Mouse (Mus musculus): Measurements from ENCODE around the gene Gm10964. TPM values are rescaled to one million over a fixed set of nuclear protein-coding genes. Genes with fewer than 3 reads are reported as not detected.

Gene Gm10964
- polyA plus RNA-seq, 1 experiment from 2014 or later, result not detected

GRCm38 (mm10) chr3:103740342-103740741 is 1.2 kb downstream of the Gm10964 start:
- no peak overlapping the region for H3K9ac ChIP-seq (ENCODE audit: low read length)
- peaks cover 20% of the 10 kb centered on the region for H3K4me1 ChIP-seq (ENCODE audit: control insufficient read depth, insufficient read depth, low read length)
- no peak for DNase-seq (ENCODE audit: low spot score)
- no peaks in the 10 kb centered on the region for H3K27me3 ChIP-seq (replicated peaks; ENCODE audit: control insufficient read depth, insufficient read depth, low read length)
- ATAC-seq, result no peak
- H3K36me3 ChIP-seq (ENCODE audit: control insufficient read depth, insufficient read depth, low read length), result peaks cover 29% of the 10 kb centered on the region
- H3K9me3 ChIP-seq (replicated peaks; ENCODE audit: control insufficient read depth, low read length), result no peaks in the 10 kb centered on the region
- no peak overlapping the region for H3K4me3 ChIP-seq (ENCODE audit: low read depth, low read length)
- H3K4me2 ChIP-seq (ENCODE audit: low read length), result no peak overlapping the region
- WGBS, result 42% methylated on average over 5 of the region's 5 CpGs
- H3K27ac ChIP-seq (ENCODE audit: low read depth, low read length), result no peak overlapping the region

GRCm38 (mm10) chr3:103743208-103743607 is 4.0 kb downstream of the Gm10964 start:
- DNase-seq (ENCODE audit: low spot score), result no peak
- H3K4me1 ChIP-seq (ENCODE audit: control insufficient read depth, insufficient read depth, low read length), result no peaks in the 10 kb centered on the region
- H3K9ac ChIP-seq (ENCODE audit: low read length), result no peak overlapping the region
- ATAC-seq, result no peak
- no peak overlapping the region for H3K4me2 ChIP-seq (ENCODE audit: low read length)
- no peaks in the 10 kb centered on the region for H3K9me3 ChIP-seq (replicated peaks; ENCODE audit: control insufficient read depth, low read length)
- H3K36me3 ChIP-seq (ENCODE audit: control insufficient read depth, insufficient read depth, low read length), result peaks cover 56% of the 10 kb centered on the region
- WGBS, result 88% methylated on average over 6 of the region's 6 CpGs
- H3K27ac ChIP-seq (ENCODE audit: low read depth, low read length), result no peak overlapping the region
- H3K27me3 ChIP-seq (replicated peaks; ENCODE audit: control insufficient read depth, insufficient read depth, low read length), result no peaks in the 10 kb centered on the region
- no peak overlapping the region for H3K4me3 ChIP-seq (ENCODE audit: low read depth, low read length)

- H3K27me3 ChIP-seq (replicated peaks; ENCODE audit: control insufficient read depth, insufficient read depth, low read length), result no peaks in the 10 kb centered on the region
- ATAC-seq, result no peak
- no peak overlapping the region for H3K4me3 ChIP-seq (ENCODE audit: low read depth, low read length)
- H3K27ac ChIP-seq (ENCODE audit: low read depth, low read length), result no peak overlapping the region
- DNase-seq (ENCODE audit: low spot score), result no peak
- 93% methylated on average over 14 of the region's 14 CpGs for WGBS
- H3K4me1 ChIP-seq (ENCODE audit: control insufficient read depth, insufficient read depth, low read length), result no peaks in the 10 kb centered on the region
- H3K36me3 ChIP-seq (ENCODE audit: control insufficient read depth, insufficient read depth, low read length), result peaks cover 76% of the 10 kb centered on the region
- no peaks in the 10 kb centered on the region for H3K9me3 ChIP-seq (replicated peaks; ENCODE audit: control insufficient read depth, low read length)
- H3K9ac ChIP-seq (ENCODE audit: low read length), result no peak overlapping the region
- no peak overlapping the region for H3K4me2 ChIP-seq (ENCODE audit: low read length)
These were observed 6.0 kb downstream of the Gm10964 start for GRCm38 (mm10) chr3:103745001-103745770.

- 83% methylated on average over 5 of the region's 5 CpGs for WGBS
- H3K9me3 ChIP-seq (replicated peaks; ENCODE audit: control insufficient read depth, low read length), result no peaks in the 10 kb centered on the region
- H3K4me1 ChIP-seq (ENCODE audit: control insufficient read depth, insufficient read depth, low read length), result no peaks in the 10 kb centered on the region
- H3K27ac ChIP-seq (ENCODE audit: low read depth, low read length), result no peak overlapping the region
- H3K9ac ChIP-seq (ENCODE audit: low read length), result no peak overlapping the region
- ATAC-seq, result no peak
- H3K36me3 ChIP-seq (ENCODE audit: control insufficient read depth, insufficient read depth, low read length), result peaks cover 85% of the 10 kb centered on the region
- no peak for DNase-seq (ENCODE audit: low spot score)
- no peak overlapping the region for H3K4me2 ChIP-seq (ENCODE audit: low read length)
- no peaks in the 10 kb centered on the region for H3K27me3 ChIP-seq (replicated peaks; ENCODE audit: control insufficient read depth, insufficient read depth, low read length)
- no peak overlapping the region for H3K4me3 ChIP-seq (ENCODE audit: low read depth, low read length)
These were observed 7.5 kb downstream of the Gm10964 start for GRCm38 (mm10) chr3:103746711-103747110.

- no peak overlapping the region for H3K27ac ChIP-seq (ENCODE audit: low read depth, low read length)
- 85% methylated on average over 2 of the region's 2 CpGs for WGBS
- no peaks in the 10 kb centered on the region for H3K4me1 ChIP-seq (ENCODE audit: control insufficient read depth, insufficient read depth, low read length)
- H3K36me3 ChIP-seq (ENCODE audit: control insufficient read depth, insufficient read depth, low read length), result peaks cover 78% of the 10 kb centered on the region
- H3K4me3 ChIP-seq (ENCODE audit: low read depth, low read length), result no peak overlapping the region
- H3K27me3 ChIP-seq (replicated peaks; ENCODE audit: control insufficient read depth, insufficient read depth, low read length), result no peaks in the 10 kb centered on the region
- H3K9me3 ChIP-seq (replicated peaks; ENCODE audit: control insufficient read depth, low read length), result no peaks in the 10 kb centered on the region
- DNase-seq (ENCODE audit: low spot score) (no peak), ATAC-seq (no peak)
- H3K9ac ChIP-seq (ENCODE audit: low read length), result no peak overlapping the region
- H3K4me2 ChIP-seq (ENCODE audit: low read length), result no peak overlapping the region
These were observed 12.4 kb downstream of the Gm10964 start for GRCm38 (mm10) chr3:103751558-103751957.

- Histone ChIP-seq H3K27me3 (replicated peaks; ENCODE audit: control insufficient read depth, insufficient read depth, low read length) (no peaks in the 10 kb centered on the region), H3K9ac (ENCODE audit: low read length) (no peak overlapping the region), H3K4me1 (ENCODE audit: control insufficient read depth, insufficient read depth, low read length) (no peaks in the 10 kb centered on the region), H3K4me3 (ENCODE audit: low read depth, low read length) (no peak overlapping the region), H3K4me2 (ENCODE audit: low read length) (no peak overlapping the region), H3K36me3 (ENCODE audit: control insufficient read depth, insufficient read depth, low read length) (peaks cover 72% of the 10 kb centered on the region), H3K27ac (ENCODE audit: low read depth, low read length) (no peak overlapping the region), H3K9me3 (replicated peaks; ENCODE audit: control insufficient read depth, low read length) (no peaks in the 10 kb centered on the region)
- no peak for DNase-seq (ENCODE audit: low spot score)
- ATAC-seq, result no peak
- WGBS, result 90% methylated on average over 3 of the region's 3 CpGs
These were observed 16.2 kb downstream of the Gm10964 start for GRCm38 (mm10) chr3:103755351-103755750.

- Histone ChIP-seq H3K9ac (ENCODE audit: low read length) (no peak overlapping the region), H3K36me3 (ENCODE audit: control insufficient read depth, insufficient read depth, low read length) (peaks cover 70% of the 10 kb centered on the region)
These were observed 17.8 kb downstream of the Gm10964 start for GRCm38 (mm10) chr3:103756920-103757319.

GRCm38 (mm10) chr3:103758456-103758855 is 19.3 kb downstream of the Gm10964 start:
- no peaks in the 10 kb centered on the region for H3K9me3 ChIP-seq (replicated peaks; ENCODE audit: control insufficient read depth, low read length)
- H3K4me3 ChIP-seq (ENCODE audit: low read depth, low read length), result no peak overlapping the region
- no peaks in the 10 kb centered on the region for H3K4me1 ChIP-seq (ENCODE audit: control insufficient read depth, insufficient read depth, low read length)
- 83% methylated on average over 7 of the region's 7 CpGs for WGBS
- no peak for DNase-seq (ENCODE audit: low spot score)
- no peak for ATAC-seq
- no peak overlapping the region for H3K27ac ChIP-seq (ENCODE audit: low read depth, low read length)
- peaks cover 69% of the 10 kb centered on the region for H3K36me3 ChIP-seq (ENCODE audit: control insufficient read depth, insufficient read depth, low read length)
- H3K27me3 ChIP-seq (replicated peaks; ENCODE audit: control insufficient read depth, insufficient read depth, low read length), result no peaks in the 10 kb centered on the region
- H3K9ac ChIP-seq (ENCODE audit: low read length), result no peak overlapping the region
- H3K4me2 ChIP-seq (ENCODE audit: low read length), result no peak overlapping the region

More at GRCm38 (mm10) chr3:103756920-103757319, 17.8 kb downstream of the Gm10964 start:
- 96% methylated on average over 2 of the region's 2 CpGs for WGBS
- Histone ChIP-seq H3K4me3 (ENCODE audit: low read depth, low read length) (no peak overlapping the region), H3K9me3 (replicated peaks; ENCODE audit: control insufficient read depth, low read length) (no peaks in the 10 kb centered on the region), H3K27ac (ENCODE audit: low read depth, low read length) (no peak overlapping the region), H3K4me2 (ENCODE audit: low read length) (no peak overlapping the region), H3K27me3 (replicated peaks; ENCODE audit: control insufficient read depth, insufficient read depth, low read length) (no peaks in the 10 kb centered on the region), H3K4me1 (ENCODE audit: control insufficient read depth, insufficient read depth, low read length) (no peaks in the 10 kb centered on the region)
- DNase-seq (ENCODE audit: low spot score) (no peak), ATAC-seq (no peak)

GRCm38 (mm10) chr3:103759261-103759970 is 20.2 kb downstream of the Gm10964 start:
- 88% methylated on average over 5 of the region's 5 CpGs for WGBS
- H3K4me3 ChIP-seq (ENCODE audit: low read depth, low read length), result no peak overlapping the region
- DNase-seq (ENCODE audit: low spot score) (no peak), ATAC-seq (no peak)
- H3K27ac ChIP-seq (ENCODE audit: low read depth, low read length), result no peak overlapping the region
- H3K4me1 ChIP-seq (ENCODE audit: control insufficient read depth, insufficient read depth, low read length), result no peaks in the 10 kb centered on the region
- H3K27me3 ChIP-seq (replicated peaks; ENCODE audit: control insufficient read depth, insufficient read depth, low read length), result no peaks in the 10 kb centered on the region
- H3K4me2 ChIP-seq (ENCODE audit: low read length), result no peak overlapping the region
- no peak overlapping the region for H3K9ac ChIP-seq (ENCODE audit: low read length)
- no peaks in the 10 kb centered on the region for H3K9me3 ChIP-seq (replicated peaks; ENCODE audit: control insufficient read depth, low read length)
- peaks cover 64% of the 10 kb centered on the region for H3K36me3 ChIP-seq (ENCODE audit: control insufficient read depth, insufficient read depth, low read length)
